Mouse (Mus musculus): ENCODE results near the gene Spata3. TPM values are rescaled to one million over a fixed set of nuclear protein-coding genes. Genes with fewer than 3 reads are reported as not detected.

Spata3 gene
- total RNA-seq, 2 experiments from 2014 or later: not detected

Other genes starting within 250 kb of the Spata3 start
- 1 to 10 TPM in 1 of 2 experiments, under 1 TPM in 1; 0.76 to 1.5 TPM for gene A630001G21Rik, start 238.2 kb upstream of the Spata3 start, total RNA-seq (2021)
- gene Cab39, start 223.4 kb upstream of the Spata3 start, total RNA-seq (2021): 100 to 1,000 TPM; 110 to 111 TPM
- 100 to 1,000 TPM; 412 to 422 TPM for gene Itm2c, start 122.5 kb upstream of the Spata3 start, total RNA-seq (2021)
- 1 to 10 TPM in 1 of 2 experiments, under 1 TPM in 1; 0.45 to 1.1 TPM for gene 4933407L21Rik, start 88.3 kb upstream of the Spata3 start, total RNA-seq (2021)
- gene Gpr55, start 55.8 kb upstream of the Spata3 start, total RNA-seq (2021): under 1 TPM; 0.59 to 0.73 TPM
- 1 to 10 TPM; 1.0 to 3.4 TPM for gene 2810459M11Rik, start 29.0 kb downstream of the Spata3 start, total RNA-seq (2021)
- 100 to 1,000 TPM; 113 to 114 TPM for gene Psmd1, start 47.6 kb downstream of the Spata3 start, total RNA-seq (2021)
- gene Htr2b, start 95.2 kb downstream of the Spata3 start, total RNA-seq (2021): under 1 TPM; 0.45 to 0.56 TPM
- gene Gm21972, start 116.8 kb downstream of the Spata3 start, total RNA-seq (2021): 1 to 10 TPM; 4.0 to 4.6 TPM
- gene Armc9, start 138.0 kb downstream of the Spata3 start, total RNA-seq (2021): 10 to 100 TPM; 16.1 to 16.8 TPM

Measured in adrenal gland, postnatal 4 days (tissue).